Mouse (Mus musculus) T-cell, adult 66 days (primary cell): ENCODE data around the gene Hist1h3g. TPM values are rescaled to one million over a fixed set of nuclear protein-coding genes. Genes with fewer than 3 reads are reported as not detected.

Source experiments
- total RNA-seq, 2 experiments: library from RNA; stranded (reverse); gene quantifications; 3 replicates in 1 of 2; 4 replicates in 1 of 2; pipeline ENCODE4 v1.2.4; 2023

Hist1h3g gene
- total RNA-seq, 2 experiments from 2014 or later: 15.6 to 26.1 TPM

Other genes starting within 250 kb of the Hist1h3g start
- 10 to 100 TPM; 20.0 to 22.2 TPM for gene Zfp322a, start 166.2 kb upstream of the Hist1h3g start, total RNA-seq
- gene Abt1, start 111.6 kb upstream of the Hist1h3g start, total RNA-seq: 10 to 100 TPM; 19.1 to 21.9 TPM
- not detected for gene Btn1a1, start 69.5 kb upstream of the Hist1h3g start, total RNA-seq
- not detected for gene Btn2a2, start 46.6 kb upstream of the Hist1h3g start, total RNA-seq
- 100 to 1,000 TPM; 263 to 347 TPM for gene Hist1h4h, start 4.4 kb upstream of the Hist1h3g start, total RNA-seq
- gene Hist1h2af, start 1.5 kb upstream of the Hist1h3g start, total RNA-seq: 10 to 100 TPM; 25.3 to 89.5 TPM
- 10 to 100 TPM in 1 of 2 experiments, 1 to 10 TPM in 1; 7.0 to 13.4 TPM for gene Hist1h2bh, start 8.0 kb downstream of the Hist1h3g start, total RNA-seq
- gene Hist1h3f, start 8.6 kb downstream of the Hist1h3g start, total RNA-seq: 10 to 100 TPM; 62.8 to 92.1 TPM
- gene Hist1h4f, start 16.2 kb downstream of the Hist1h3g start, total RNA-seq: 100 to 1,000 TPM in 1 of 2 experiments, 10 to 100 TPM in 1; 83.0 to 211 TPM
- 10 to 100 TPM in 1 of 2 experiments, 1 to 10 TPM in 1; 7.2 to 15.8 TPM for gene Hist1h1d, start 17.8 kb downstream of the Hist1h3g start, total RNA-seq
- gene Hist1h3e, start 26.9 kb downstream of the Hist1h3g start, total RNA-seq: 100 to 1,000 TPM; 113 to 162 TPM
- gene Hist1h2ae, start 35.8 kb downstream of the Hist1h3g start, total RNA-seq: 10 to 100 TPM; 10.2 to 27.9 TPM
- gene Hist1h2bg, start 36.0 kb downstream of the Hist1h3g start, total RNA-seq: 100 to 1,000 TPM; 171 to 249 TPM
- gene Hist1h2bf, start 38.8 kb downstream of the Hist1h3g start, total RNA-seq: 100 to 1,000 TPM in 1 of 2 experiments, 10 to 100 TPM in 1; 79.7 to 145 TPM
- 1 to 10 TPM in 1 of 2 experiments, not detected in 1; 10.0 TPM for gene Hist1h2ad, start 39.0 kb downstream of the Hist1h3g start, total RNA-seq
- gene Hist1h3d, start 40.3 kb downstream of the Hist1h3g start, total RNA-seq: 10 to 100 TPM in 1 of 2 experiments, 1 to 10 TPM in 1; 4.9 to 12.6 TPM
- gene Hist1h4d, start 46.2 kb downstream of the Hist1h3g start, total RNA-seq: 100 to 1,000 TPM; 122 to 174 TPM
- 10 to 100 TPM; 16.7 to 27.0 TPM for gene Hist1h2be, start 85.7 kb downstream of the Hist1h3g start, total RNA-seq
- gene Hist1h1e, start 87.1 kb downstream of the Hist1h3g start, total RNA-seq: 100 to 1,000 TPM; 103 to 169 TPM
- 10 to 100 TPM; 10.3 to 12.2 TPM for gene Hist1h2ac, start 148.5 kb downstream of the Hist1h3g start, total RNA-seq
- 10 to 100 TPM in 1 of 2 experiments, 1 to 10 TPM in 1; 8.2 to 15.2 TPM for gene Hist1h2bc, start 148.8 kb downstream of the Hist1h3g start, total RNA-seq
- not detected for gene Hist1h1t, start 160.4 kb downstream of the Hist1h3g start, total RNA-seq
- 100 to 1,000 TPM; 113 to 135 TPM for gene Hist1h4c, start 163.0 kb downstream of the Hist1h3g start, total RNA-seq
- 1 to 10 TPM; 1.4 to 2.5 TPM for gene Hfe, start 175.4 kb downstream of the Hist1h3g start, total RNA-seq
- 100 to 1,000 TPM; 569 to 655 TPM for gene Hist1h1c, start 203.4 kb downstream of the Hist1h3g start, total RNA-seq
- 10 to 100 TPM in 1 of 2 experiments, 1 to 10 TPM in 1; 9.0 to 44.3 TPM for gene Hist1h3c, start 210.2 kb downstream of the Hist1h3g start, total RNA-seq
- 10 to 100 TPM; 34.2 to 89.5 TPM for gene Hist1h2bb, start 211.3 kb downstream of the Hist1h3g start, total RNA-seq
- gene Hist1h2ab, start 215.7 kb downstream of the Hist1h3g start, total RNA-seq: 100 to 1,000 TPM in 1 of 2 experiments, 10 to 100 TPM in 1; 38.6 to 105 TPM
- 100 to 1,000 TPM in 1 of 2 experiments, 10 to 100 TPM in 1; 28.4 to 127 TPM for gene Hist1h3b, start 216.8 kb downstream of the Hist1h3g start, total RNA-seq
- 100 to 1,000 TPM in 1 of 2 experiments, 10 to 100 TPM in 1; 24.4 to 105 TPM for gene Hist1h4b, start 221.6 kb downstream of the Hist1h3g start, total RNA-seq
- gene Hist1h4a, start 225.8 kb downstream of the Hist1h3g start, total RNA-seq: 100 to 1,000 TPM in 1 of 2 experiments, 10 to 100 TPM in 1; 85.2 to 131 TPM
- gene Hist1h3a, start 227.0 kb downstream of the Hist1h3g start, total RNA-seq: 100 to 1,000 TPM; 140 to 197 TPM
- 10 to 100 TPM; 23.6 to 46.7 TPM for gene Hist1h1a, start 228.2 kb downstream of the Hist1h3g start, total RNA-seq
- not detected for gene Trim38, start 234.5 kb downstream of the Hist1h3g start, total RNA-seq